Mouse (Mus musculus): ENCODE results near the gene Celf1. TPM values are rescaled to one million over a fixed set of nuclear protein-coding genes. Genes with fewer than 3 reads are reported as not detected.

Gene Celf1
- polyA plus RNA-seq, 1 experiment, result 43.6 TPM

- no peak for DNase-seq (ENCODE audit: low read depth)
Measured at GRCm38 (mm10) chr2:90939750-90940149, 432 bp upstream of the Celf1 start.

- no peak for DNase-seq (ENCODE audit: low read depth)
Measured at GRCm38 (mm10) chr2:90941744-90942143, 1.6 kb downstream of the Celf1 start.

- DNase-seq (ENCODE audit: low read depth), result no peak
Measured at GRCm38 (mm10) chr2:90950149-90950548, 10.0 kb downstream of the Celf1 start.

GRCm38 (mm10) chr2:90950582-90951194, 10.5 kb downstream of the Celf1 start:
- DNase-seq (ENCODE audit: low read depth), result no peak

- no peak for DNase-seq (ENCODE audit: low read depth)
Measured at GRCm38 (mm10) chr2:90953461-90953860, 13.3 kb downstream of the Celf1 start.

- DNase-seq (ENCODE audit: low read depth), result no peak
Measured at GRCm38 (mm10) chr2:90956053-90956452, 15.9 kb downstream of the Celf1 start.

- no peak for DNase-seq (ENCODE audit: low read depth)
Measured at GRCm38 (mm10) chr2:90958856-90959255, 18.7 kb downstream of the Celf1 start.

- no peak for DNase-seq (ENCODE audit: low read depth)
Measured at GRCm38 (mm10) chr2:90960012-90960411, 19.8 kb downstream of the Celf1 start.

- DNase-seq (ENCODE audit: low read depth), result no peak
Measured at GRCm38 (mm10) chr2:90963304-90963703, 23.1 kb downstream of the Celf1 start.

- no peak for DNase-seq (ENCODE audit: low read depth)
Measured at GRCm38 (mm10) chr2:90964811-90965465, 24.8 kb downstream of the Celf1 start.

GRCm38 (mm10) chr2:90965466-90966080, 25.4 kb downstream of the Celf1 start:
- no peak for DNase-seq (ENCODE audit: low read depth)

- no peak for DNase-seq (ENCODE audit: low read depth)
Measured at GRCm38 (mm10) chr2:90970606-90971005, 30.4 kb downstream of the Celf1 start.

- DNase-seq (ENCODE audit: low read depth), result no peak
Measured at GRCm38 (mm10) chr2:90974101-90974500, 33.9 kb downstream of the Celf1 start.

- no peak for DNase-seq (ENCODE audit: low read depth)
Measured at GRCm38 (mm10) chr2:90975181-90975835, 35.1 kb downstream of the Celf1 start.

- DNase-seq (ENCODE audit: low read depth), result no peak
Measured at GRCm38 (mm10) chr2:90976590-90976989, 36.4 kb downstream of the Celf1 start.

GRCm38 (mm10) chr2:90977291-90977690, 37.1 kb downstream of the Celf1 start:
- DNase-seq (ENCODE audit: low read depth), result no peak

- DNase-seq (ENCODE audit: low read depth), result no peak
Measured at GRCm38 (mm10) chr2:90986055-90986454, 45.9 kb downstream of the Celf1 start.

GRCm38 (mm10) chr2:91008536-91008935, 68.4 kb downstream of the Celf1 start:
- no peak for DNase-seq (ENCODE audit: low read depth)

- DNase-seq (ENCODE audit: low read depth), result no peak
Measured at GRCm38 (mm10) chr2:91013881-91014280, 73.7 kb downstream of the Celf1 start.

GRCm38 (mm10) chr2:91015386-91015785, 75.2 kb downstream of the Celf1 start:
- no peak for DNase-seq (ENCODE audit: low read depth)

- DNase-seq (ENCODE audit: low read depth), result no peak
Measured at GRCm38 (mm10) chr2:91018061-91018788, 78.0 kb downstream of the Celf1 start.

GRCm38 (mm10) chr2:91019911-91020310, 79.7 kb downstream of the Celf1 start:
- DNase-seq (ENCODE audit: low read depth), result no peak

Data from gonadal fat pad, adult 2 months (tissue).